Mouse (Mus musculus): Measurements from ENCODE around the gene Olfr596. TPM values are rescaled to one million over a fixed set of nuclear protein-coding genes. Genes with fewer than 3 reads are reported as not detected.

The Olfr596 gene
- polyA plus RNA-seq (2015; fragmentation: Nextera tagmentation; extraction: Ambion mirVana): not detected in 2 replicates

DNA sequence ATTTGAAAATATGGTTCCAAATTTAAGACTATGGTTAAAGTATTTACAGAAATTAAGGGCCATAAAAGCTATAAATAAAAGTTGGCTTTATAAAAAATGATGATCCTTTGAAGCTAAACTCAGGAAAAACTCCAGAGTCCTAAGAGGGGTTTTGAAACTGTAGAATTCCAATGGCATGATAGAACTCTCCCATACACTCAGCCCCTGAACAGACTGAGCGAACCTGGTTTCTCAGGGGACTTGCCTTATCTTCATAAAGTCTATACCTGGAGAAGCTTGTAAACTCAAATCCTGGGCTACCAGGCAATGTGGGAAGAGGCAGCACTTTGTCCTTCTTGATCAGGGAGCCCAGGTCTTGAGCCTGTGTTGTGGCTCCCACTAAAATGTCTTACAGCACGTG is at the start of gene Olfr596:
TSS of gene Olfr596 (plus strand) at position 301 of the 400 bp plus-strand sequence.

DNA sequence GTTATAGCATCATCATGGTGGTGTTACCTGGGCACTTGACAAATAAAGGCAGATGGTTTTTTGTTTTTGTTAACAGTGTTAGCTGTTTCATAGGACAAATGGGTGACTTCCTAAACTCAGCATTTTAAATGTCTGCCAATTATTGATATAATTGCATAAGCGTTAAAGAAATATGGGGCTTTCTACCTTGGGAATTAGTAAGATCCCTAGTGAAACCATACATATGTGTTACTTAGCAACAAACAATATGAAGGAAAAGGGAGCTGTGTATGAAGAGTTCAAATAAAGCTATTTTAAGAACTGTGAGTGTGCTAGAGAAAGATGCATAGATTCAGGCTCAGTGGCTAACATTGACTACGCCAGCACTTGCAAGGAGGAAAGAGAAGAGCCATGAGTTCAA is 10.6 kb downstream of the Olfr596 start, which contains the start of gene Olfr597:
TSS of gene Olfr597 (plus strand) at position 301 of the 400 bp plus-strand sequence.

DNA sequence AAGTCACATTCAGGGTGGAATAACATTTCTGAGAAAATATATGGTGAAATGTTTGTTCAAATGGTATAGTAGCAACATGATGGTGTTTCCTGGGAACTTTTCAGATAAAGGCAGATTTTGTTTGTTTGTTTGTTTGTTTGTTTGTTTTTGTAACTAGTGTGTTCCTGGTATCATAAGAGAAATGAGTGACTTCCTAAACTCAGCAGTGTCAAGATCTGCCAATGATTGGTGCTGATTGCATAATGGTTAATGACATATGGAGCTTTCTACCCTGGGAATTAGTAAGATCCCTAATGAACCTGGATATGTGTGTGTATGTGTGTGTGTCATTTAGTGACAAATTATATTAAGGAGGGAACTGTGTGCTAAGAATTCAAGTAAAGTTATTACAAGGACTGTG is 17.8 kb downstream of the Olfr596 start, which contains the start of gene Olfr598:
TSS of gene Olfr598 (plus strand) at position 301 of the 400 bp plus-strand sequence.

DNA sequence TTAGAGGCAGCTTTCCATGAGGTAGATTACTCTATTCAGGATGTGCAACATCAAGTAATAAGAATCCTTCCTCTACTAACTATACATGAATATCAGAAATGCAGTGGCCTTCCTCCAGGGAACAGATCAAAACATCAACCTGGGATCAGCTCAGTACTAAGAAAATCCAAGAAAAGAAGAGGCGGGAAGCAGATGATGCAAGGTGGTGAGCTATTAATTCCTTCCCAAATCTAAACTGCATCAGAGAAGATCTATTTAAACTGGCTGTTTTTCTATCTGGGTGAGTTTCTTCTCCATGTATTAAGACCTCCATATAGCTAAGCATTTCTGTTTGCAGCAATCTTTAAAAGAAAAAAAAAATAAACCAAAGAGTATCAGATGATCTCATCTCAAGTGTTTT is 30.2 kb downstream of the Olfr596 start, which contains the start of gene Olfr599:
TSS of gene Olfr599 (plus strand) at position 301 of the 400 bp plus-strand sequence.

DNA sequence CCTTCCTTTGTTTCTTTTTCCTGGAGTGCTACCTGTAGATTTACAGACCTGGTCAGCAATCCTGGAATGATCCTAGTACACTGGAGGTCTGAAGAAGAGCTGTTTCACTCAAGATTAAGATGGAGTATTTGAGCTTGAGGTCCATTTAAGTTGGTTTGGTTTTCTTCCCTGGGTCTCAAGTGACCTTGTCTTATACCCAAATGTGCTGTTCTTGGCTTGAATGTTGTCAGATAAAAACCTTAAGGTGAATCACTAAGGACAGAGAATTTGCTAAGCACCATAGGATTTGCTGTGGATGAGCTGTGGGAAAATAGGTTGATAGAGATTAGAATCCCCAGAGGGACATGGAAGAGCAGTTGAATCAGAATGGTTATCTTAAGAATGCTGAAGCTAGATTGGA is 44.1 kb downstream of the Olfr596 start, which contains the start of gene Olfr600:
TSS of gene Olfr600 (minus strand) at position 101 of the 400 bp plus-strand sequence.

Small RNA genes lying within 50 kb of the gene (microRNA-seq; reads per million reads assigned to microRNA genes)
- gene Gm23550 (0 reads per million in 2 experiments), gene Gm25171 (0 reads per million in 2 experiments)

Other genes starting within 250 kb of the Olfr596 start
- gene Olfr584, start 223.8 kb upstream of the Olfr596 start, polyA plus RNA-seq (2015; fragmentation: Nextera tagmentation; extraction: Ambion mirVana): not detected in 2 replicates
- not detected in 2 replicates for gene Olfr585, start 207.9 kb upstream of the Olfr596 start, polyA plus RNA-seq (2015; fragmentation: Nextera tagmentation; extraction: Ambion mirVana)
- not detected in 2 replicates for gene Olfr586, start 180.0 kb upstream of the Olfr596 start, polyA plus RNA-seq (2015; fragmentation: Nextera tagmentation; extraction: Ambion mirVana)
- gene Olfr588-ps1, start 164.8 kb upstream of the Olfr596 start, polyA plus RNA-seq (2015; fragmentation: Nextera tagmentation; extraction: Ambion mirVana): not detected in 2 replicates
- not detected in 2 replicates for gene Olfr589, start 149.3 kb upstream of the Olfr596 start, polyA plus RNA-seq (2015; fragmentation: Nextera tagmentation; extraction: Ambion mirVana)
- gene Olfr591, start 127.3 kb upstream of the Olfr596 start, polyA plus RNA-seq (2015; fragmentation: Nextera tagmentation; extraction: Ambion mirVana): not detected in 2 replicates
- not detected in 2 replicates for gene Olfr592, start 120.8 kb upstream of the Olfr596 start, polyA plus RNA-seq (2015; fragmentation: Nextera tagmentation; extraction: Ambion mirVana)
- not detected in 2 replicates for gene Olfr593, start 93.8 kb upstream of the Olfr596 start, polyA plus RNA-seq (2015; fragmentation: Nextera tagmentation; extraction: Ambion mirVana)
- gene Olfr594, start 88.7 kb upstream of the Olfr596 start, polyA plus RNA-seq (2015; fragmentation: Nextera tagmentation; extraction: Ambion mirVana): not detected in 2 replicates
- gene Usp17ld, start 53.1 kb upstream of the Olfr596 start, polyA plus RNA-seq (2015; fragmentation: Nextera tagmentation; extraction: Ambion mirVana): not detected in 2 replicates
- gene Olfr597, start 10.7 kb downstream of the Olfr596 start, polyA plus RNA-seq (2015; fragmentation: Nextera tagmentation; extraction: Ambion mirVana): not detected in 2 replicates
- gene Olfr598, start 17.9 kb downstream of the Olfr596 start, polyA plus RNA-seq (2015; fragmentation: Nextera tagmentation; extraction: Ambion mirVana): not detected in 2 replicates
- not detected in 2 replicates for gene Olfr599, start 30.3 kb downstream of the Olfr596 start, polyA plus RNA-seq (2015; fragmentation: Nextera tagmentation; extraction: Ambion mirVana)
- gene Olfr600, start 44.0 kb downstream of the Olfr596 start, polyA plus RNA-seq (2015; fragmentation: Nextera tagmentation; extraction: Ambion mirVana): not detected in 2 replicates
- not detected in 2 replicates for gene Olfr601, start 57.0 kb downstream of the Olfr596 start, polyA plus RNA-seq (2015; fragmentation: Nextera tagmentation; extraction: Ambion mirVana)
- gene Olfr603, start 80.5 kb downstream of the Olfr596 start, polyA plus RNA-seq (2015; fragmentation: Nextera tagmentation; extraction: Ambion mirVana): not detected in 2 replicates
- not detected in 2 replicates for gene Usp17lc, start 109.4 kb downstream of the Olfr596 start, polyA plus RNA-seq (2015; fragmentation: Nextera tagmentation; extraction: Ambion mirVana)
- not detected in 2 replicates for gene Olfr605, start 139.8 kb downstream of the Olfr596 start, polyA plus RNA-seq (2015; fragmentation: Nextera tagmentation; extraction: Ambion mirVana)
- gene Olfr606, start 143.4 kb downstream of the Olfr596 start, polyA plus RNA-seq (2015; fragmentation: Nextera tagmentation; extraction: Ambion mirVana): not detected in 2 replicates
- gene Olfr607, start 158.5 kb downstream of the Olfr596 start, polyA plus RNA-seq (2015; fragmentation: Nextera tagmentation; extraction: Ambion mirVana): not detected in 2 replicates
- not detected in 2 replicates for gene Olfr608, start 164.2 kb downstream of the Olfr596 start, polyA plus RNA-seq (2015; fragmentation: Nextera tagmentation; extraction: Ambion mirVana)
- gene Olfr609, start 192.4 kb downstream of the Olfr596 start, polyA plus RNA-seq (2015; fragmentation: Nextera tagmentation; extraction: Ambion mirVana): not detected in 2 replicates
- not detected in 2 replicates for gene Olfr610, start 206.5 kb downstream of the Olfr596 start, polyA plus RNA-seq (2015; fragmentation: Nextera tagmentation; extraction: Ambion mirVana)
- not detected in 2 replicates for gene Olfr611, start 215.2 kb downstream of the Olfr596 start, polyA plus RNA-seq (2015; fragmentation: Nextera tagmentation; extraction: Ambion mirVana)
- not detected in 2 replicates for gene Olfr612, start 237.1 kb downstream of the Olfr596 start, polyA plus RNA-seq (2015; fragmentation: Nextera tagmentation; extraction: Ambion mirVana)
- not detected in 2 replicates for gene Olfr613, start 242.4 kb downstream of the Olfr596 start, polyA plus RNA-seq (2015; fragmentation: Nextera tagmentation; extraction: Ambion mirVana)